Comparison of ENCODE assay signal across 8 mouse cellular contexts in the genomic region with DNA sequence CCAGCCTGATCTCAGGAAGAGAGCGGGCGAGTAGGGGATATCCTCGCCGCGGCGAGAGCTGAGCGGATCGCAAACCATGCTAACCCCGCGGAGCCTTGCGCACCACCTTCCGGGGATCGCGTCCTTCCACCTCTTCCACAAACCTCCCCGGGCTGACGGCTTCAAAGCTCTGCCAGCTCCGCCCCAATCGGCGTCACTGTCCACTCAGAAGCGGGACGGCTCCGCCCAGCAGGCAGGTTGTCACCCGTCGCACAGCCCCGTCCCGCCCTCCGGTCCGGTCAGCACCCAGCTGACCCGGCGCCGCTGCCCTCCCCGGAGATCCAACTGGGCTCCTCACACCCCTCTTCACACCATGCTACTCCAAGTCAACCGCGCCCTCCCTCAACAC. TPM values are rescaled to one million over a fixed set of nuclear protein-coding genes. Genes with fewer than 3 reads are reported as not detected.
A peak's percentile ranks its signal among the peaks of the same experiment; 100 is the strongest.
DNase-seq lines count a peak whose midpoint lies in the region; ATAC-seq lines count a peak whose summit lies in the region.

No protein-coding gene starts in this region.

- H3K27me3 ChIP-seq in midbrain, embryonic 10.5 days (ENCODE audit: low read depth, poor library complexity, severe bottlenecking), result no peaks in the 10 kb centered on the region; the same call in 1 of the 2 replicates

- peak overlapping the region; percentile 81 for H3K4me3 ChIP-seq in midbrain, embryonic 10.5 days

- peak overlapping the region; percentile 96 for H3K27ac ChIP-seq in midbrain, embryonic 10.5 days (replicated peaks)

- under 1% methylated on average over 34 of the region's 34 CpGs for WGBS in midbrain, embryonic 10.5 days

- peak; percentile 68 for ATAC-seq in inflammation-experienced regulatory T-cells, adult 6 months

- peaks cover 8% of the 10 kb centered on the region for H3K36me3 ChIP-seq in midbrain, embryonic 10.5 days

- DNase-seq in adrenal gland, postnatal 10 days, result peak; percentile 95
- peak; percentile 57 for DNase-seq in embryo, embryonic 11.5 days (ENCODE audit: low read depth, low spot score)
- peak; percentile 90 for DNase-seq in gastrocnemius, postnatal 14 days
- peak; percentile 78 for DNase-seq in left cerebral cortex, postnatal 4 days
- peak; percentile 85 for DNase-seq in midbrain, embryonic 10.5 days (ENCODE audit: low spot score)
- peak; percentile 65 for DNase-seq in right cerebral cortex, postnatal 4 days
- peak; percentile 82 for DNase-seq in urinary bladder, postnatal 4 days (ENCODE audit: low spot score in 2 of 2)

- intact Hi-C loops in gastrocnemius, postnatal 14 days (cut with DNase I; ENCODE audit: low total_unique reads), result no loop called here
- intact Hi-C loops in left cerebral cortex, postnatal 4 days (cut with DNase I), result no loop called here

- peaks cover 27% of the 10 kb centered on the region for H3K4me1 ChIP-seq in midbrain, embryonic 10.5 days

- no peaks in the 10 kb centered on the region for H3K9me3 ChIP-seq in midbrain, embryonic 10.5 days (replicated peaks)

RNA-seq across cellular contexts. Expression of gene Dcun1d2, which starts 0.6 kb away (rescaled TPM):
- total RNA-seq in adrenal gland, postnatal 10 days (2021), result 10 to 100 TPM; 19.9 to 25.9 TPM
- total RNA-seq in gastrocnemius, postnatal 14 days (2021), result 10 to 100 TPM; 45.6 to 46.1 TPM
- polyA plus RNA-seq in inflammation-experienced regulatory T-cells, adult 6 months (2017; shearing (Covaris generic)), result 10 to 100 TPM; 16.0 to 25.2 (median 22.4) TPM
- total RNA-seq in left cerebral cortex, postnatal 4 days (2021), result 10 to 100 TPM; 27.6 to 31.2 TPM
- polyA plus RNA-seq in midbrain, embryonic 10.5 days (2016; fragmentation: Nextera tagmentation; extraction: Ambion mirVana), result 28.5 and 28.6 TPM in 2 replicates

RNA-seq across cellular contexts. Expression of gene Tmco3, which starts 0.7 kb away (rescaled TPM):
- 10 to 100 TPM; 20.7 to 24.3 TPM for total RNA-seq in adrenal gland, postnatal 10 days (2021)
- 10 to 100 TPM; 12.7 to 13.3 TPM for total RNA-seq in gastrocnemius, postnatal 14 days (2021)
- 10 to 100 TPM; 24.1 to 28.8 (median 26.7) TPM for polyA plus RNA-seq in inflammation-experienced regulatory T-cells, adult 6 months (2017; shearing (Covaris generic))
- 10 to 100 TPM; 38.4 to 42.9 TPM for total RNA-seq in left cerebral cortex, postnatal 4 days (2021)
- 31.6 and 40.6 TPM in 2 replicates for polyA plus RNA-seq in midbrain, embryonic 10.5 days (2016; fragmentation: Nextera tagmentation; extraction: Ambion mirVana)

RNA-seq across cellular contexts. Expression of gene Adprhl1, which starts 33.3 kb away (rescaled TPM):
- total RNA-seq in adrenal gland, postnatal 10 days (2021), result 1 to 10 TPM; 2.2 to 9.3 TPM
- total RNA-seq in gastrocnemius, postnatal 14 days (2021), result 10 to 100 TPM; 51.9 to 71.6 TPM
- polyA plus RNA-seq in inflammation-experienced regulatory T-cells, adult 6 months (2017; shearing (Covaris generic)), result not detected
- 1 to 10 TPM; 1.8 to 1.9 TPM for total RNA-seq in left cerebral cortex, postnatal 4 days (2021)
- 0.19 TPM in 1 of 2 replicates, not detected in the other for polyA plus RNA-seq in midbrain, embryonic 10.5 days (2016; fragmentation: Nextera tagmentation; extraction: Ambion mirVana)

RNA-seq across cellular contexts. Expression of gene Tfdp1, which starts 51.3 kb away (rescaled TPM):
- 10 to 100 TPM; 69.5 to 70.8 TPM for total RNA-seq in adrenal gland, postnatal 10 days (2021)
- 10 to 100 TPM; 38.3 to 39.1 TPM for total RNA-seq in gastrocnemius, postnatal 14 days (2021)
- 10 to 100 TPM; 33.2 to 64.7 (median 37.8) TPM for polyA plus RNA-seq in inflammation-experienced regulatory T-cells, adult 6 months (2017; shearing (Covaris generic))
- 10 to 100 TPM; 82.6 to 88.1 TPM for total RNA-seq in left cerebral cortex, postnatal 4 days (2021)
- 184 and 201 TPM in 2 replicates for polyA plus RNA-seq in midbrain, embryonic 10.5 days (2016; fragmentation: Nextera tagmentation; extraction: Ambion mirVana)

Comparison
In these comparisons a context has a peak if more than half of its experiments do, and no peak if none do; other contexts are left out.
1. Peak in every context shown above with its lines: DNase-seq, ATAC-seq, H3K4me3 ChIP-seq and H3K27ac ChIP-seq.
2. RNA of gene Adprhl1, which starts 33.3 kb away (total RNA-seq): 51.9 to 71.6 TPM in gastrocnemius, postnatal 14 days; 2.2 to 9.3 TPM in adrenal gland, postnatal 10 days and 1.8 to 1.9 TPM in left cerebral cortex, postnatal 4 days; every median in the first group is over 4 times any median in the second.